Mouse (Mus musculus): ENCODE results near the gene Lzic. TPM values are rescaled to one million over a fixed set of nuclear protein-coding genes. Genes with fewer than 3 reads are reported as not detected.
A peak's percentile ranks its signal among the peaks of the same experiment; 100 is the strongest.

Lzic gene
- polyA plus RNA-seq, 1 experiment: not detected

- 79% methylated on average over 6 of the region's 6 CpGs for WGBS
- no peak for TF ChIP-seq POLR2A (IDR thresholded peaks at IDR 0.05; ENCODE audit: insufficient read depth, low read depth, low read length)
- TF ChIP-seq CTCF (IDR thresholded peaks at IDR 0.05; ENCODE audit: insufficient read depth, low read depth, low read length): no peak
- H3K27ac ChIP-seq (ENCODE audit: insufficient read depth, low read depth, low read length): no peak overlapping the region
- H3K4me3 ChIP-seq (ENCODE audit: insufficient read depth, low read depth, low read length): no peak overlapping the region
- H3K4me1 ChIP-seq (ENCODE audit: control insufficient read depth, insufficient read depth, low read length): no peaks in the 10 kb centered on the region
Measured at GRCm38 (mm10) chr4:149463435-149463950, 21.5 kb upstream of the Lzic start.

DNA sequence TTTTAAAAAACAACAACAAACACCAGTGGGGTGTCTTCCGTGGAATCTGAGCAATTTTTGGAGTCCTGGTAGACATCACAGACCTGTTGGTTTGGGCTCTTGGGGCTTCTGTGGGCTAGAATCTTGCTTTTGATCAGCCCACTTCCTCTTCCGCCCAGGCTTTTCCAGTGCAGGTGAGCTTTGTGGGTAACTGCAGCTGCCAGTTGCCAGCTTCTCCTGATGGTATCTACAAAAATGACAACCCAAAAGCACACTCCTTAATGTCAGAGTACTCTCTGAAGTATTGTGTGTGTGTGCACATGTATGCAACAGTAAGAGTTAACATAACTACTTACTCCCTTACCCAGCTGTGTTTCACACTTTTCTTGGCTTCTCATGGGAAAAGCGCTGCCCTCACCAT is 15.5 kb upstream of the Lzic start:
- WGBS: 94% methylated on average over 3 of the region's 3 CpGs
- no peak for TF ChIP-seq CTCF (IDR thresholded peaks at IDR 0.05; ENCODE audit: insufficient read depth, low read depth, low read length)
- no peak for TF ChIP-seq POLR2A (IDR thresholded peaks at IDR 0.05; ENCODE audit: insufficient read depth, low read depth, low read length)
- H3K4me1 ChIP-seq (ENCODE audit: control insufficient read depth, insufficient read depth, low read length): no peaks in the 10 kb centered on the region
- no peak overlapping the region for H3K27ac ChIP-seq (ENCODE audit: insufficient read depth, low read depth, low read length)
- no peak overlapping the region for H3K4me3 ChIP-seq (ENCODE audit: insufficient read depth, low read depth, low read length)

- Histone ChIP-seq H3K4me1 (ENCODE audit: control insufficient read depth, insufficient read depth, low read length) (no peaks in the 10 kb centered on the region), H3K4me3 (ENCODE audit: insufficient read depth, low read depth, low read length) (no peak overlapping the region), H3K27ac (ENCODE audit: insufficient read depth, low read depth, low read length) (no peak overlapping the region)
- TF ChIP-seq POLR2A (IDR thresholded peaks at IDR 0.05; ENCODE audit: insufficient read depth, low read depth, low read length): no peak
- no peak for TF ChIP-seq CTCF (IDR thresholded peaks at IDR 0.05; ENCODE audit: insufficient read depth, low read depth, low read length)
- WGBS: 83% methylated on average over 7 of the region's 7 CpGs
Measured at GRCm38 (mm10) chr4:149475096-149475495, 9.9 kb upstream of the Lzic start.

DNA sequence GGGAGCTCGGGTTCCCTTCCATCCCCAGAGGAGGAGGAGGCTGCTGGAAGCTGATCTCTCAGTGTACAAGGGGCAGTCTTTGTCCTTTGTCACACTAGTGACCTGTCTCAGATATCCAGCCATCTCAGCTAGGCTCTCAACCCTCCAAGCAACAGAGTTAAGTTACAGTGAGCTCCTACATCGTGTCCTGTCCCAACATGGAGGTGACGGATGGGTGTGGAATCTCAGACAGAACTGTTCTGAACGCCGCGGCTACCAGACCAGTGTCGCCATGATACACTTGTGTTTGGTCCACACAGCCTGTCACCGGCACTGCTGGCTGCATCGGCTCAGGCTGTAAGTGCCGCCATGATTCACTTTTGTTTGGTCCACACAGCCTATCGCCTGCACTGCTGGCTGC is 8.0 kb upstream of the Lzic start, which contains the start of gene Tmem274:
TSS of gene Tmem274 (plus strand) at position 301 of the 400 bp plus-strand sequence.
- H3K4me1 ChIP-seq (ENCODE audit: control insufficient read depth, insufficient read depth, low read length): no peaks in the 10 kb centered on the region
- no peak for TF ChIP-seq POLR2A (IDR thresholded peaks at IDR 0.05; ENCODE audit: insufficient read depth, low read depth, low read length)
- 88% methylated on average over 11 of the region's 11 CpGs for WGBS
- H3K4me3 ChIP-seq (ENCODE audit: insufficient read depth, low read depth, low read length): no peak within 1 kb of the TSS
- no peak within 1 kb of the TSS for H3K27ac ChIP-seq (ENCODE audit: insufficient read depth, low read depth, low read length)

GRCm38 (mm10) chr4:149484566-149484965 is 463 bp upstream of the Lzic start:
- Histone ChIP-seq H3K4me1 (ENCODE audit: control insufficient read depth, insufficient read depth, low read length) (peaks cover 9% of the 10 kb centered on the region), H3K27ac (ENCODE audit: insufficient read depth, low read depth, low read length) (peak overlapping the region; percentile 59), H3K4me3 (ENCODE audit: insufficient read depth, low read depth, low read length) (peak overlapping the region; percentile 78)
- 16% methylated on average over 3 of the region's 3 CpGs for WGBS
- TF ChIP-seq CTCF (IDR thresholded peaks at IDR 0.05; ENCODE audit: insufficient read depth, low read depth, low read length) (no peak), POLR2A (IDR thresholded peaks at IDR 0.05; ENCODE audit: insufficient read depth, low read depth, low read length) (no peak)

DNA sequence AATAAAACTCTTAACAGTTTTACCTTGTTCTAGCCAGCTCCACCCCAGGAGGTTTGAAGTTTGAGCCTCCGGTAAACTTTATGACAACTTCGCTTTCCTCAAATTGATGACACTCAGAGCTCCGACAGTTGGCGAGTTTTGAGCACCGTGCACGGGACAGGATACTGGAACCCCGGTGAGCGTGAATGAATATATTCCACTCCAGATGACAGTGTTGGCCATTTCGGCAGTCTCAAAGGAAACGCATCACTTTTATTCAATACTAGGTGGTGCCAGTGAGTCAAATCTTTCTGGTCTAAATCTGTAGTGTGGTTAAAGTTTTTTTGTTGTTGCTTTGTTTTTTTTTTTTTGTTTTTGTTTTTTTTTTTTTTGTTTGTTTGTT is 787 bp downstream of the Lzic start:
- H3K4me3 ChIP-seq (ENCODE audit: insufficient read depth, low read depth, low read length): peak overlapping the region; percentile 78
- peaks cover 9% of the 10 kb centered on the region for H3K4me1 ChIP-seq (ENCODE audit: control insufficient read depth, insufficient read depth, low read length)
- no peak overlapping the region for H3K27ac ChIP-seq (ENCODE audit: insufficient read depth, low read depth, low read length)
- under 1% methylated on average over 10 of the region's 10 CpGs for WGBS
- TF ChIP-seq CTCF (IDR thresholded peaks at IDR 0.05; ENCODE audit: insufficient read depth, low read depth, low read length) (no peak), POLR2A (IDR thresholded peaks at IDR 0.05; ENCODE audit: insufficient read depth, low read depth, low read length) (no peak)

- peak overlapping the region; percentile 26; the same call in 1 of the 2 replicates for H3K27ac ChIP-seq (ENCODE audit: insufficient read depth, low read depth, low read length)
- no peak for TF ChIP-seq CTCF (IDR thresholded peaks at IDR 0.05; ENCODE audit: insufficient read depth, low read depth, low read length)
- TF ChIP-seq POLR2A (IDR thresholded peaks at IDR 0.05; ENCODE audit: insufficient read depth, low read depth, low read length): no peak
- 79% methylated on average over 12 of the region's 12 CpGs for WGBS
- peaks cover 9% of the 10 kb centered on the region for H3K4me1 ChIP-seq (ENCODE audit: control insufficient read depth, insufficient read depth, low read length)
- no peak overlapping the region for H3K4me3 ChIP-seq (ENCODE audit: insufficient read depth, low read depth, low read length)
Measured at GRCm38 (mm10) chr4:149487729-149488128, 2.7 kb downstream of the Lzic start.

- Histone ChIP-seq H3K27ac (ENCODE audit: insufficient read depth, low read depth, low read length) (no peak overlapping the region), H3K4me3 (ENCODE audit: insufficient read depth, low read depth, low read length) (no peak overlapping the region), H3K4me1 (ENCODE audit: control insufficient read depth, insufficient read depth, low read length) (peaks cover 6% of the 10 kb centered on the region)
- no peak for TF ChIP-seq POLR2A (IDR thresholded peaks at IDR 0.05; ENCODE audit: insufficient read depth, low read depth, low read length)
- no peak for TF ChIP-seq CTCF (IDR thresholded peaks at IDR 0.05; ENCODE audit: insufficient read depth, low read depth, low read length)
- WGBS: 91% methylated on average over 14 of the region's 14 CpGs
Measured at GRCm38 (mm10) chr4:149489415-149490240, 4.6 kb downstream of the Lzic start.

DNA sequence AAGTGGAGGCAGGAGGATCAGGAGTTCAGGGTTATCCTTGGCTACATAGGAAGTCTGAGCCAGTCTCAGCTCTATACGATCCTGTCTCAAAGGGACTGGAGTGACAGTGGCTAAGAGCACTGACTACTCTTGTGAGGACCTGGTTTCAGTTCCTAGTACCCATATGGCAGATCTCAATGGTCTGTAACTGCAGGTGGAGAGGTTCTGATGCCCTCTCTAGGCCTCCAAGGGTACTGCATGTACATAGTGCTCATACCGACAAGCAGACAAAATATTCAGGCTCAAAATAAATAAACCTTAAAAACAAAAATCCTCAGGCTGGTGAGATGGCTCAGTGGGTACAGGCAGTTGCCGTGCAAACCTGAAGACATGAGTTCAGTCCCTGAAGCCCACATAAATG is 6.1 kb downstream of the Lzic start:
- 100% methylated on average over 3 of the region's 3 CpGs for WGBS
- TF ChIP-seq CTCF (IDR thresholded peaks at IDR 0.05; ENCODE audit: insufficient read depth, low read depth, low read length) (no peak), POLR2A (IDR thresholded peaks at IDR 0.05; ENCODE audit: insufficient read depth, low read depth, low read length) (no peak)
- H3K27ac ChIP-seq (ENCODE audit: insufficient read depth, low read depth, low read length): no peak overlapping the region
- H3K4me1 ChIP-seq (ENCODE audit: control insufficient read depth, insufficient read depth, low read length): peaks cover 8% of the 10 kb centered on the region
- no peak overlapping the region for H3K4me3 ChIP-seq (ENCODE audit: insufficient read depth, low read depth, low read length)

Measured in olfactory bulb, adult 2 months (tissue).